Mouse (Mus musculus) adrenal gland, postnatal 10 days (tissue): ENCODE data around the gene Adat2. TPM values are rescaled to one million over a fixed set of nuclear protein-coding genes. Genes with fewer than 3 reads are reported as not detected.

ENCODE experiments used
- DNase-seq: peaks from one replicate; pipeline ENCODE4 v3.0.0; 2021; ENCODE audit warnings: mixed read lengths
- long read RNA-seq, 2 experiments: library from polyadenylated mRNA; stranded (forward); transcript quantifications; one replicate each; pipeline ENCODE4 v2.0.0; 2021
- total RNA-seq, 2 experiments: library from RNA; stranded (reverse); gene quantifications; 2 replicates each; pipeline ENCODE4 v1.2.3; 2021

Gene Adat2
- 1 to 10 TPM; 5.3 to 5.5 TPM for total RNA-seq
- long read RNA-seq, experiment 1, partial matches to known transcripts: 0 of 2 reads
- long read RNA-seq, experiment 1, other reads (novel, unspliced or antisense): 0 of 2 reads
- long read RNA-seq, experiment 2, partial matches to known transcripts: 0 of 2 reads
- long read RNA-seq, experiment 2, other reads (novel, unspliced or antisense): 2 of 2 reads

- peak; percentile 95 for DNase-seq
Measured at GRCm38 (mm10) chr10:13552646-13553497, at the start of gene Adat2, which contains the start of gene Pex3. Adat2 (plus strand) TSS chr10:13552894. Pex3 (minus strand) TSS chr10:13553142.

- DNase-seq: no peak
Measured at GRCm38 (mm10) chr10:13521857-13522256, 30.8 kb upstream of the Adat2 start.

GRCm38 (mm10) chr10:13528155-13528554 is 24.5 kb upstream of the Adat2 start:
- DNase-seq: no peak

GRCm38 (mm10) chr10:13534751-13535150 is 17.9 kb upstream of the Adat2 start:
- no peak for DNase-seq

GRCm38 (mm10) chr10:13536706-13537105 is 16.0 kb upstream of the Adat2 start:
- no peak for DNase-seq

GRCm38 (mm10) chr10:13539769-13540333 is 12.8 kb upstream of the Adat2 start:
- no peak for DNase-seq

GRCm38 (mm10) chr10:13541721-13542120 is 11.0 kb upstream of the Adat2 start:
- no peak for DNase-seq

GRCm38 (mm10) chr10:13553498-13553985 is 848 bp downstream of the Adat2 start:
- DNase-seq: no peak

GRCm38 (mm10) chr10:13554316-13554715 is 1.6 kb downstream of the Adat2 start:
- no peak for DNase-seq

- DNase-seq: no peak
Measured at GRCm38 (mm10) chr10:13560014-13560674, 7.5 kb downstream of the Adat2 start.

- DNase-seq: peak; percentile 82
Measured at GRCm38 (mm10) chr10:13564364-13565079, 11.8 kb downstream of the Adat2 start.

- no peak for DNase-seq
Measured at GRCm38 (mm10) chr10:13565080-13565448, 12.4 kb downstream of the Adat2 start.

- no peak for DNase-seq
Measured at GRCm38 (mm10) chr10:13566393-13566792, 13.7 kb downstream of the Adat2 start.

- DNase-seq: no peak
Measured at GRCm38 (mm10) chr10:13569818-13570217, 17.1 kb downstream of the Adat2 start.

- no peak for DNase-seq
Measured at GRCm38 (mm10) chr10:13570697-13571538, 18.2 kb downstream of the Adat2 start.

GRCm38 (mm10) chr10:13572003-13572402 is 19.3 kb downstream of the Adat2 start:
- DNase-seq: peak; percentile 13

GRCm38 (mm10) chr10:13572410-13572809 is 19.7 kb downstream of the Adat2 start:
- DNase-seq: no peak

- DNase-seq: no peak
Measured at GRCm38 (mm10) chr10:13577123-13577522, 24.4 kb downstream of the Adat2 start.

- DNase-seq: no peak
Measured at GRCm38 (mm10) chr10:13587914-13588313, 35.2 kb downstream of the Adat2 start.

GRCm38 (mm10) chr10:13592196-13592595 is 39.5 kb downstream of the Adat2 start:
- no peak for DNase-seq

- DNase-seq: no peak
Measured at GRCm38 (mm10) chr10:13593529-13593928, 40.8 kb downstream of the Adat2 start.
